Mouse (Mus musculus): ENCODE data around the gene Mgea5. TPM values are rescaled to one million over a fixed set of nuclear protein-coding genes. Genes with fewer than 3 reads are reported as not detected.
"Not testable (repeated sequence)": the region's sequence is repeated elsewhere in the genome, so short reads cannot be mapped to it uniquely, and the experiment has no call there.

Mgea5 gene
- polyA plus RNA-seq, 1 experiment from 2014 or later = 68.9 TPM

DNA sequence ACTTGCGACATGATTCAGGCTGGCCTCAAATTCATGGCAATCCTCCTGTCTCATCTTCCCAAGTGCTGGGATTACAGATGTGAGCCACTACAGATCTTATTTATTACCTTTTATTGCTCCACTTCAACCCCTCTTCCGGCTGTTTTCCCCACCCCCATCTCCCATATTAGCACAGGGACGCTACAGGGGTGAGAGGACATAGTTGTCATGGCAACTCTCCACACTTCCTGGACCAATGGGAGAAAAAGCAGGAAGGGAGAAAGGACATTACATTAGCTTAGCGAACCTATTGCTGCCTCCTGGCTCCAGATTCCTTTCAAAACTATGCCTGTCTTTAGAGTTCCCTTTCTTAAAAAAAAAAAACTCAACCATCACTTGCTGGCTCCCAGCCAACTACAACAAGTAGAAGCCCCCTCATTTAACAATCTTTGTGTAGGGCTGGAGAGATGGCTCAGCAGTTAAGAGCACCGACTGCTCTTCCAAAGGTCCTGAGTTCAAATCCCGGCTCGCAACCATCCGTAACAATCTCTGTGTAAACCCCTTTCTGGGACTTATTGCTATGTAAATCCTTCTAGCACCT lies 29.1 kb upstream of the Mgea5 start:
- Histone ChIP-seq H3K4me3 (peak overlapping the region; percentile 41), H3K36me3 (peaks cover under 1% of the 10 kb centered on the region; the same call in 1 of the 2 replicates), H3K4me1 (peaks cover 55% of the 10 kb centered on the region), H3K27me3 (ENCODE audit: low read depth, poor library complexity, severe bottlenecking) (peaks cover 49% of the 10 kb centered on the region), H3K9me3 (replicated peaks) (no peaks in the 10 kb centered on the region), H3K27ac (no peak overlapping the region)
- DNase-seq (ENCODE audit: low spot score) = no peak
- 20% methylated on average over 8 of the region's 8 CpGs for WGBS

DNA sequence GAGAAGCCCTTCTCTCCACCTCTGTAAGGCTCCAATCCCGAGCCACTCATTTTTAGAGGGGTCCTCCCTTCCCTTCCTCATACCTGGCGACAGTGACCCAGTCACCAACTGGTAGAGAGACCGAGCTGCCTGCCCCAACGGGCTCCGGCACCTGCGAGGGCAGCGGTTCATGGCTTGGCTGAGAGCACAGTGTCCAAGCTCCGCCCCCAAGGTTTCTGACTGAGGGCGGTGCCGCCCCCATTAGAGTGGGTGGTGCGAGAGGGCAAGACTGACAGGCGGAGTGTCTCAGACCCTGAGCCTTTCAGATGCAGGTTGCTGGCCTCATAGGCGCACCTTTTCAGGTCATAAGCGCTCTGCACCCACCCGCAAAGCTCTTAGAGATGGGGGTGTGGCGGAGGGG lies 28.5 kb upstream of the Mgea5 start:
- peak; percentile 58 for DNase-seq (ENCODE audit: low spot score)
- Histone ChIP-seq H3K4me3 (peak overlapping the region; percentile 41), H3K4me1 (peaks cover 50% of the 10 kb centered on the region), H3K36me3 (no peaks in the 10 kb centered on the region), H3K9me3 (replicated peaks) (no peaks in the 10 kb centered on the region), H3K27me3 (ENCODE audit: low read depth, poor library complexity, severe bottlenecking) (peaks cover 43% of the 10 kb centered on the region), H3K27ac (no peak overlapping the region)
- WGBS = 2% methylated on average over 16 of the region's 16 CpGs

DNA sequence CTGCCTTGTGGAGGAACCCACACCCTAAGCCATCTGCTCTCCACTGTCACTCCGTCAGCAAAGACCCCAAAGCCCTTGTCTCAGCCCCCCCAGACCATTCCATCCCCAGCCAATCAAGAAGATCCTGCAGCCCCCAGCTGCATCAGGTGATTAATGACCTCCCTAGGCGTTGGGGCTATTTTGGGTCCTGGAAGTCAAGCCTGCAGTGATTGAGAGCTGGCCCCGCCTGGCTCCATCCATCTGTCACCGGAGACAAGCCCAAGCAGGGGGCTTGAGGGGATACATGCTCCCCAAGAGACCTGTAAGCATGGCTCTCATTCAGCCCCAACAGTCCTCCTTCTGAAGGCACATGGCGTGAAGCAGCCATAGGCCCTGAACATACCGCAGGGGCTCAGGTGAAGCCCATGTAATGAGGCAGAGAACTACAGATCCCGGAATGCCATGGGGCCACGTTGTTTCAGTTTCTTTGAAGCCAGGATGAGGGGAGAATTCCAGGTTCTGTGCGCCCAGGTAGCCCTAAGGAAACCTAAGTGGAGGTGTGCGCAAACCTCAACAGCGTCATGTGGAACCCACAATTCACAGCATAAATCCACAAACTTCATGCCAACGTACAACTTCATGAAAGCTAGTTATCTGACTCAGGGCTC lies 27.5 kb upstream of the Mgea5 start:
- peaks cover 35% of the 10 kb centered on the region for H3K27me3 ChIP-seq (ENCODE audit: low read depth, poor library complexity, severe bottlenecking)
- no peaks in the 10 kb centered on the region for H3K9me3 ChIP-seq (replicated peaks)
- no peak overlapping the region for H3K27ac ChIP-seq
- no peak overlapping the region for H3K4me3 ChIP-seq
- peaks cover 40% of the 10 kb centered on the region for H3K4me1 ChIP-seq
- H3K36me3 ChIP-seq = no peaks in the 10 kb centered on the region
- 47% methylated on average over 12 of the region's 12 CpGs for WGBS
- no peak for DNase-seq (ENCODE audit: low spot score)

DNA sequence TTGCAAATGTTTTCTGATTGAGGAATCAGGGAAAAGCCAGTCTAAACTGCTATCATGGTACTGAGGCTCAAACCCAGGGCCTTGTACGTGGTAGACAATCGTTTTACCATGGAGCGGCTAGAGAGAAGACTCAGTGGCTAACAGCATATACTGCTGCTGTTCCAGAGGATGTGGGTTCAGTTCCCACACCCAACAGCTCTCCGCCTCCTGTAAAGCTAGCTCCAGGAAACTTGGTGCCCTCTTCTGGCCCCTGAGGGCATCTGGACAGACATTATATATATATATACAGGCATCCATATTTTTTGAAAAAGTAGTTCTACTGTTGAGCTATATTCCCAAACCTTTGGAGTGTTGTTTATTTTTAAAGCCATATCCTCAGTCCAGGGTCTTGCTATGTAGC lies 24.1 kb upstream of the Mgea5 start:
- 96% methylated on average over 4 of the region's 4 CpGs for WGBS
- Histone ChIP-seq H3K4me1 (peaks cover 27% of the 10 kb centered on the region), H3K27ac (no peak overlapping the region), H3K9me3 (replicated peaks) (no peaks in the 10 kb centered on the region), H3K27me3 (ENCODE audit: low read depth, poor library complexity, severe bottlenecking) (peaks cover 21% of the 10 kb centered on the region), H3K4me3 (no peak overlapping the region), H3K36me3 (no peaks in the 10 kb centered on the region)
- no peak for DNase-seq (ENCODE audit: low spot score)

DNA sequence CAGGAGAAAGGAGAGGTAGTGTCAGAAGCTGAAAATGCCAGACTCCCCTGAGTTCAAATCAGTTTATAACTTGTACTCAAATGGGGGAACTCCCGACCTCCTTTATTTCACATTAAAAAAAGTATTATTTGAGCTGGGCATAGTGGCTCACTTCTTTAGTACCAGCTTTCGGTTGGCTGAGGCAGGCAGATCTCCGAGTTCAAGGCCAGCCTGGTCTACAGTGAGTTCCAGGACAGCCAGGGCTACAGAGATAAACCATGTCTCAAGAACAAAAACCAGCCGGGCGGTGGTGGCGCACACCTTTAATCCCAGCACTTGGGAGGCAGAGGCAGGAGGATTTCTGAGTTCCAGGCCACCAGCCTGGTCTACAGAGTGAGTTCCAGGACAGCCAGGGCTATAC lies 22.2 kb upstream of the Mgea5 start:
- H3K4me1 ChIP-seq = peaks cover 16% of the 10 kb centered on the region
- DNase-seq (ENCODE audit: low spot score); H3K36me3 ChIP-seq; H3K9me3 ChIP-seq (replicated peaks); H3K27ac ChIP-seq; H3K27me3 ChIP-seq (ENCODE audit: low read depth, poor library complexity, severe bottlenecking); H3K4me3 ChIP-seq: not testable (repeated sequence)
- 94% methylated on average over 6 of the region's 6 CpGs for WGBS

DNA sequence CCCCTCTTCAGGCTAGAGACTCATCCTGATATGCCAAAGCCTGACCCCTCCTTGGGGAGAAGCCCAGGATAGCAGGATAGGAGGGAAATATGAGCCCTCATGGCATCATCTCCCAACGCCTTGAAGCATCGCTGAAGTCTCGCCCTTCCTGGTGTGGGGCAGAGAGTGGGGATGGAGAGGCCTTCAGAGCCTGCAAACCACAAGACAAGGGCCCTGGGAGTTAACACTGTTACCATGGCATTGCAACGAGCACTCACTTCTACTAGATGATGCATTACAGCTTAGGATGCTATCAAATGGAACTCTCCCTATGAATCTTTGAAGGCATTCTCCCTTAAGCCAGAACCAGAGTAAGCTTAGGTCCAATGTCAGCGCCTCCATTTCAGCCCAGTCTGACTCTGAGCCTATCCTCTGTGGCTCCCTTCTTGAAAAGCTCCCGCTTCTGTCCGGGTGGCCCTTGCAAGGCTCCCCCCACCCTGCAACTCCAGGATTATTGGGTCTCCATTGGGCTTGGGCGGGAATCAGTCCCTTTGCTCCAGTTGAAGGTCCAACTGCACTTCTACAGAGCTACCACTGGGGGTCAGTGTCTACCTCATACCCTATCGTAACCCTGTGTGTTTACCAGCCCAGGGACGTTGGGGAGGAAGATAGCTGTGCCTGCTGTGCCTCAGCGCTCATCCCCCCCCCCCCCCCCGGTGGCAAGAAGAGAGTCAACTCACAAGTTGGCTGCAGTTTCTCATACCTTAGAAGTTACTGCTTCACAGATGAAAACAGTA lies 21.1 kb upstream of the Mgea5 start:
- Histone ChIP-seq H3K4me1 (peaks cover 16% of the 10 kb centered on the region), H3K4me3 (no peak overlapping the region), H3K36me3 (no peaks in the 10 kb centered on the region), H3K27ac (no peak overlapping the region), H3K9me3 (replicated peaks) (no peaks in the 10 kb centered on the region), H3K27me3 (ENCODE audit: low read depth, poor library complexity, severe bottlenecking) (0 out of 2 replicates have a peak, but pooled peaks cover 8% of the 10 kb centered on the region)
- peak; percentile 55 for DNase-seq (ENCODE audit: low spot score)
- 22% methylated on average over 12 of the region's 12 CpGs for WGBS

DNA sequence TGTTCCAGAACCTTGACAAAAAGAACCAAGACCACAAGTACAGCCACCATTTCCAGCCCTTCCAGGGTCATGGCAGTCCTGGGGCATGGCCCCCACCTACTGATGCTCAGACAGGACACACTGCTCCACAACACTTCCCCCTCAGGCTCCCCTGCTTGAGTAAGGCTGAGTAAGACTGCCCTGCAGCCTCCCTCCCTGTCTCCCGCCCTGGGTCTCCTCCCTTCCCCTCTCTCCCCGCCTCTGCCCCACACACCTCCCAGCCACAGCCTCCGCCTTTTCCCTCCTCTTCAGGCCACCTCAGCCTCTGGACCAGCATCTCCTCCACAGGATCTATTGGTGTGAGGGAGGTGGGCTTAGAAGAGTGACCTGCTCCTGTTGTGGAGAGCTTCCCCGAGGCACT lies 19.8 kb upstream of the Mgea5 start:
- 0 out of 2 replicates have a peak, but pooled peaks cover 8% of the 10 kb centered on the region for H3K27me3 ChIP-seq (ENCODE audit: low read depth, poor library complexity, severe bottlenecking)
- 0 out of 2 replicates have a peak overlapping the region, but pooled peaks have one; percentile 36 for H3K27ac ChIP-seq
- H3K4me1 ChIP-seq = peaks cover 16% of the 10 kb centered on the region
- no peak overlapping the region for H3K4me3 ChIP-seq
- DNase-seq (ENCODE audit: low spot score) = no peak
- WGBS = 25% methylated on average over 4 of the region's 4 CpGs
- H3K36me3 ChIP-seq = no peaks in the 10 kb centered on the region
- H3K9me3 ChIP-seq (replicated peaks) = no peaks in the 10 kb centered on the region

DNA sequence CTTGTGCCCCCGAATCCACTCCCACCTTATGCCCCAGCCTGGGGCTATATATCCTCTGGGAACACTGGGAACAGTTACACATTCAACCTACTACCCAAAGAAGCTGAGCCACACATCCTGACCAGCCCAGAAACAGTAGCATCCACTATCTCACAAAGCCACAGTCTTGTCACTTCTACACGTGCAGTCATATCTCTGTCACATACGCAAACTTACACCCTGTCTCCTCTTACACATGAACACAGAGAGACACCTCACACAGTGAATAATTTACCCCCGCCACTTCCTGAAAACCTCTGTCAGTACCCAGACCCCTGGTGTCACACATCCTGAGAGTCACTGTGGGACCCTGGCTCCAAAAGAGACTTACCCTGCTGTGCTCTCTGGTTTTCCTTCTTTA lies 19.1 kb upstream of the Mgea5 start:
- Histone ChIP-seq H3K27ac (no peak overlapping the region), H3K27me3 (ENCODE audit: low read depth, poor library complexity, severe bottlenecking) (0 out of 2 replicates have a peak, but pooled peaks cover 8% of the 10 kb centered on the region), H3K4me3 (no peak overlapping the region), H3K4me1 (peaks cover 16% of the 10 kb centered on the region), H3K36me3 (no peaks in the 10 kb centered on the region), H3K9me3 (replicated peaks) (no peaks in the 10 kb centered on the region)
- WGBS = 86% methylated on average over 4 of the region's 4 CpGs
- no peak for DNase-seq (ENCODE audit: low spot score)

DNA sequence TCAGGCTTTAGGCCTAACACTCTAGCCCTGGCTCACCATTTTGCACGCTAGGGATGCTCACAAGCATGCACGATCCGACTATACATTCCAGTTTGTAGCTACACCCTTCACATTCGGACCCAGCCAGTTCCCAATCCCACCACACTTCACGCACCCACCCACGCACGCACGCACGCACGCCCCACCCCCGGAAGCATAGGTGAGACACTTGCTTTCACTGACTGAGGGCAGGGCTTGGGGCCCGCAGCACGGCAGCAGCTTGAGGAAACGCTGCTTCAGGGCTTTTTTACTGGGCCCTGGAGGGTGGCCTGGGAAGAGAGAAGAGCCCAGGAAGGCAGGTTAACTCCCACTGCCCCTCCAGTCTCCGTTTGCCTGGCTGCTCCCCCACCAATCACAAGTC lies 13.2 kb upstream of the Mgea5 start:
- Histone ChIP-seq H3K4me1 (peaks cover 12% of the 10 kb centered on the region), H3K27me3 (ENCODE audit: low read depth, poor library complexity, severe bottlenecking) (no peaks in the 10 kb centered on the region), H3K36me3 (no peaks in the 10 kb centered on the region), H3K4me3 (no peak overlapping the region), H3K9me3 (replicated peaks) (no peaks in the 10 kb centered on the region), H3K27ac (no peak overlapping the region)
- DNase-seq (ENCODE audit: low spot score) = no peak
- WGBS = 71% methylated on average over 15 of the region's 15 CpGs

DNA sequence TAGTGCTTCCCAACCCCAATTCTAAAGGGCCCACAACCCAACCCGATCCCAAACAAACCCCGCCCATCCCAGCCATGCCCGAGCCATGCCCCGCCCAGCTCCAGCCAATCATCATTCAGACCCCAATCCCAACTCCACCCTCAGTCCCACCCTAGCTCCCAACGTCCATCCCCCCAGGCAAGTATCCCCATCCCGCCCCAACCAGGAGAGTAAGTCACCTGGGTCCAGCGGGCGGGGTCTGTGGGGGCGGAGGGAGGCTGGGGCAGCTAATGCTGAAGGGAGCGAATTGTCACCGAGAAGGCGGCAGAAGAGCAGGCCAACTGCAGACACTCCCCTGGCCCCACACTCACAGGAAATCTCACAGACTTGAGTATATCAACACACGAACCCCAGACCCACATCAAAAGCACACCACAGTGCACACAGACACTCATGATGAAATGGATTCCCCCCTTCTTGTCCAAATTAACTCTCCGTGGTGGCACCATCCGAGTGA lies 12.5 kb upstream of the Mgea5 start:
- Histone ChIP-seq H3K9me3 (replicated peaks) (no peaks in the 10 kb centered on the region), H3K4me3 (peak overlapping the region; percentile 47), H3K36me3 (no peaks in the 10 kb centered on the region), H3K4me1 (peaks cover 12% of the 10 kb centered on the region), H3K27me3 (ENCODE audit: low read depth, poor library complexity, severe bottlenecking) (no peaks in the 10 kb centered on the region), H3K27ac (no peak overlapping the region)
- peak; percentile 71 for DNase-seq (ENCODE audit: low spot score)
- 5% methylated on average over 15 of the region's 15 CpGs for WGBS

DNA sequence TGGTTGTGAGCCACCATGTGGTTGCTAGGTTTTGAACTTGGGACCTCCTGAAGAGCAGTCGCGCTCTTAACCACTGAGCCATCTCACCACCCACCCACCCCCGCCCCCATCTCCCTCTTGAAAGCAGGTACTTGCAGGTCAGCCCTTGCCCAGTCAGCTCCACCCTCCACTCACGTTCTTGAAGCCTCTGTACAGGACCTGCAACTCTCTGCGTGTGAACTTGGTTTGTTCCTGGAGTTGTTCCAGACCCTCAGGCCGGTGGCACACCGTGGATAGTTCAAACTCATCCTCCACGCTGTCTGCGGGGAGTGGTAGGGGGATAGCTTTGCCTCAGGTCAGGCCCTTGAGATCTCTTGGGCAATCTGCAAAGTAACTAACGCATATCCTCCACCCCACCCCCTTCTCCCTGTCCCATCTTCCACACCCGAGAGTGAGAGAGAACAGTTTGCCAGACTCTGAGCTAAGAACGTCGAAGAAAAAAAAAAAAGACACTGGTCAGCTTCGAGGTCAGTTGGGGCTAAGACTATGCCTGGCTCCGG lies 11.8 kb upstream of the Mgea5 start:
- 29% methylated on average over 15 of the region's 15 CpGs for WGBS
- peak overlapping the region; percentile 47 for H3K4me3 ChIP-seq
- H3K27ac ChIP-seq = no peak overlapping the region
- H3K4me1 ChIP-seq = peaks cover 12% of the 10 kb centered on the region
- no peak for DNase-seq (ENCODE audit: low spot score)
- no peaks in the 10 kb centered on the region for H3K36me3 ChIP-seq
- no peaks in the 10 kb centered on the region for H3K27me3 ChIP-seq (ENCODE audit: low read depth, poor library complexity, severe bottlenecking)
- no peaks in the 10 kb centered on the region for H3K9me3 ChIP-seq (replicated peaks)

DNA sequence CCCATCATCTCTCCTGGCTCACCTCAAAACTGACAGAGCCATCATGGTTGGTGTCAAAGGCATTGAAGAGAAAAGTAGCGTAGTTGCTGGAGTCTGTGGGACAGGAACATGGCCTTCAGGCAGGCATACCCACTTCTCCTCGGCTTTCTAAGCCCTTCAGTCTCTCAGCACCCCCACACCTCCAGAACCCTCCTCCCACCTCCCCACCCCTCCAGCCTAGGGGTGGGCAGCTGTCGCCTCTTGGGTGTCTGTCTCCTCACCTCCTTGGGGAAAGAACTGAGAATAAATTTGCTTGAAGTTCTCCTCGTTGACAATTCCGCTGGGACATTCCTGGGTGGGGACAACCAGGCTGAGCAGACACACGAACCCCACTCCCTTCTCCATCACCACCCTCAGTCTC lies 11.1 kb upstream of the Mgea5 start:
- Histone ChIP-seq H3K9me3 (replicated peaks) (no peaks in the 10 kb centered on the region), H3K27ac (no peak overlapping the region), H3K4me1 (peaks cover 12% of the 10 kb centered on the region), H3K4me3 (no peak overlapping the region), H3K36me3 (no peaks in the 10 kb centered on the region), H3K27me3 (ENCODE audit: low read depth, poor library complexity, severe bottlenecking) (no peaks in the 10 kb centered on the region)
- no peak for DNase-seq (ENCODE audit: low spot score)
- WGBS = 66% methylated on average over 6 of the region's 6 CpGs

DNA sequence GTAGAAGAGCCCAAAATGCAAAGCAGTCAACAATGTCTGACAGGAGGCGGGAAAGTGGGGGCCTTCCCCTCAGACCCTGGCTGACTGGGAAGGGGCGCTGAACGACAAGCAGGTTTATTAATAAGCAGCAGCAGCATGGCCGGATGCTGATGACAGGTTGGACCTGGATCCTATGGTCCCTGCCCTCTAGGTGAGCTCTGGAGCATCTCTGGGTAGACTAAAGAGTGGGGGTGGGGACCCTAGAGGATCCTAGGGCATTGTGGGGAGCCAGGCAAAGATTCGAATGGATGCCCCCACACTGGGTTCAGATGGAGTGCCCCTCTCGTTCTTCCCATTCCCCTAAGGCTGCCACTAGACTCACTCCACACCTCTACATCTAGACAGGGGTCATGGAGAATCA lies 8.8 kb upstream of the Mgea5 start:
- peaks cover 12% of the 10 kb centered on the region for H3K4me1 ChIP-seq
- H3K27me3 ChIP-seq (ENCODE audit: low read depth, poor library complexity, severe bottlenecking) = no peaks in the 10 kb centered on the region
- no peaks in the 10 kb centered on the region for H3K9me3 ChIP-seq (replicated peaks)
- WGBS = 91% methylated on average over 6 of the region's 6 CpGs
- no peak overlapping the region for H3K4me3 ChIP-seq
- no peaks in the 10 kb centered on the region for H3K36me3 ChIP-seq
- DNase-seq (ENCODE audit: low spot score) = no peak
- H3K27ac ChIP-seq = no peak overlapping the region

Data from limb, embryonic 10.5 days (tissue).